Mouse (Mus musculus): ENCODE results near the gene Antxr1.

Gene Antxr1

DNA sequence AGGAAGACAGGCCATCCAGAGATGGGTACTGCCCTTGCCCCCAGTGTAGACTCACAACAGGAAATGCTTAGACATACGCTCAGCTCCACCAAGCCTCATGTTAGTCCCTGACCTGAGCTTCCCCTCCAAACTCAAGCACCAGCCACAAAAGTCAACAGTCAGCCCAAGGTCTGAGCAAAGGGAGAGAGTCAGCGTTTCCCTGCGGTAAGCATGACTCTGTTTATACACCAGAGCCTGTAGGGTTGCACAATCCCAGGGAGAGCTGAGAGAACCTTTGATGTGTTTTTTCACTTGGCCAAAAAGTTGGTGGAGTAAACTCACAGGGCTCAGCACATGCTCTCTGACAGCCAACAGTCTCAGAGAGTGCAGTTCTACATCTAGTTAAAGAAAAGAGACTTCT lies 145.9 kb downstream of the Antxr1 start:
- DNase-seq (ENCODE audit: low spot score in 2 of 2), result no peak

DNA sequence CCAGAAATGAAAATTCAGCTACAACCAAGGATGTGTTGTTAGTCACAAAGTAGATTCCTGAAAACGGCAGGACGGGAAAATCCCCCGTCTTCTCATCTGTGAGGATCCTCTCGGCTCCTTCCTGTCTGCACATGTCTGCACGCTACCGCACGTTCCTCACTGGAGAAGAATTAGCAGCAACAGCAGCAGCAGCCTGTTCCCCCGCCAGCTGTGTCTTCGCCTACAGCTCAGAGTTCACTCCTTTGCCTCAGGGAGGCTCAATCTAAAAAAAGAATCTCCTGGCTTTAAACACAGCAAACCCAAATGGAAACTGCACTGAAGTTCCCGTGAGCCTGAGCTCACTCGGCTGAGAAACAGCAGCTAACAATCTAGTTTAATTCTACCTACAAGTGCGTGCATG lies 148.6 kb downstream of the Antxr1 start:
- DNase-seq (ENCODE audit: low spot score in 2 of 2), result no peak

DNA sequence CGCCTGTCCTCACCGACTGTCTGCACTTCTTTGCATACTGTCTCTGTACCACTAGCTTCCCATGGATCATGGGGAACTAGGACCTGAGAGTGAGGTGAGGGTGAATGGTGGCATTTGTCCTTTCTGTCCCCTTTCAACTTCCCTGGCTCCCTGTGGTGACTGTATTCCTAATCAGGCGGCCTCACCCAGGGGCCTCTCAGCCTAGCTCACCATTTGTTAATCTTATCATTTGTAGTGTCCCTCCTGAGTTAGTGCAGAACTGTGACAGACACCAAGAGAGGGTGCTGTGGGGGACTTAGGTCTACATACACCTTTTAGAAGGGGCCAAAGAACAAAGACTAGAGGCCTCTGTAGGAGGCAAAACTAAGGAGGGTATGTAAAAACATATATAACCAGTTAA lies 151.2 kb downstream of the Antxr1 start:
- no peak for DNase-seq (ENCODE audit: low spot score in 2 of 2)

DNA sequence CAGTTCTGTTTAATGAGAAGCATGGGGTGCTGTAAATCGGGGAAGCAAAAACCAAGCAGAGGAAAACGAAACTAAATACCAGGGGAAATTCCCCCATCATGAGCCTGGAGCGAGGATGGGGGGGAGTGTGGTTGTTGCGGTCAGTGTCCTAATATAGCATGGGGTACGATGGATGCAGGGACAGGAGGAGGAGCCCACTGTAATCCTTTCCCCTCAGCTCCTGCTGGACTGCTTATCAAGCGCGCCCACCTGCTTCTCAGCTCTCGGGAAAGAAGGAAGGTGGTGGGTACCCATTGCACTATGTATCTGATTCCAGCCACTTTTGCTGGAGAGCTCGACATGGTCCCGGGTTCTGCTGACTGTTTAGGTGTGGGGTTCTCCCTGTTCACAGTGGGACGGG lies 151.6 kb downstream of the Antxr1 start:
- peak in 1 of 2 experiments; percentile 12 for DNase-seq (ENCODE audit: low spot score in 2 of 2)

DNA sequence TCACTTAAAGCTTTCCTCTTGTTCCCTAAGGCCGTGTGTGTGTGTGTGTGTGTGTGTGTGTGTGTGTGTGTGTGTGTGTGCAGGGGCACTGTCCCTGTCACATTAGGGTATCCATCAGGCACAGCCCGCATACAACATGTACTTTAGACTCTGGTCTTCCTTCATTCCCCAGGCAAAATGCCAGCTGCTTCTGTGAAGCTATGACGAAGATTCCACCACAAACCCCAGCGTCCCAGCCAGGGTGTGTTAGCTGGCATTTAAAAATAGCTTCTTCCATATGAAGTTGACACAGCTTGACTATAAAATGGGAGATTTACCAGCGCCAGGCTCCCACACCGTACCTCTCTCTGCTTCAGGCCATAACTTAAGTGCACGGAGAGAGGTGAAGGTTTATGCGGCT lies 152.5 kb downstream of the Antxr1 start:
- DNase-seq (ENCODE audit: low spot score in 2 of 2), result no peak

DNA sequence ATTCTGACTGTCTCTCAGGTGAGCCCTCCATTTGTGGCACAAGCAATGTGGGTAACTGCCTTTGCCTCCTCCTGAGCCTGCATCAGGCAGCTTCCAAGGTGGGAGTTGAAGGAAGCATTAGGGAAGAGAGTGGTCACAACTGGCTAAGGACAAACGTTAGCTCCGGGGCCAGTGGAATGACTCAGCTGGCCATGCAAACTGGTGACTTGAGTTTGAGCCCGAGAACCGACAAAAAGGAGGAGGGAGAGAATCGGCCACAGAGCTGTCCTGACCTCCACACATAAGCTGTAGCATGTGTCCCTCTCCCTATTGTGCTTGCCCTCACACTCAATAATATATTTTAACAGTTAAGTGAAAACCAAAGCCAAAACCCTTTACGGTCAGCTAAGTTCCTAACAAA lies 152.9 kb downstream of the Antxr1 start:
- DNase-seq (ENCODE audit: low spot score in 2 of 2), result no peak

DNA sequence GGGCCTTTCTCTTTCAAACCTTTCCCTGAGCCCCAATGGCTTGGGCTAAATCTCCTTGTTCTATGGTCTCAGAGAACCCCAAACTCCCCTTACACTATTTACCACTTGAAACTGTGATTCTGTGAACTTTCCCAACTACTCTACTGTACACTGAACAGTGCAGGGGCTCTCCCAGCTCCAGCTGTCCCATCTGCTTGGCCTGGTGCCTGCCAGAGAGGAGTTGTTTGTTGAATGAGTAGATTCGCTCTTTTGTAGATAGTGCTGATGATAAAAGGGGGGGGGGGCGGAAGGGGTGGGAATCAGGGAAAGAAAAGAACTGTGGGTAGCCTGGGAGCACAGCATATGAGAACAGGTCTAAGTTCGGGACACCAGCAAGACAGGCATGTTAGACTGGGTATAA lies 164.2 kb downstream of the Antxr1 start:
- DNase-seq (ENCODE audit: low spot score in 2 of 2), result no peak

DNA sequence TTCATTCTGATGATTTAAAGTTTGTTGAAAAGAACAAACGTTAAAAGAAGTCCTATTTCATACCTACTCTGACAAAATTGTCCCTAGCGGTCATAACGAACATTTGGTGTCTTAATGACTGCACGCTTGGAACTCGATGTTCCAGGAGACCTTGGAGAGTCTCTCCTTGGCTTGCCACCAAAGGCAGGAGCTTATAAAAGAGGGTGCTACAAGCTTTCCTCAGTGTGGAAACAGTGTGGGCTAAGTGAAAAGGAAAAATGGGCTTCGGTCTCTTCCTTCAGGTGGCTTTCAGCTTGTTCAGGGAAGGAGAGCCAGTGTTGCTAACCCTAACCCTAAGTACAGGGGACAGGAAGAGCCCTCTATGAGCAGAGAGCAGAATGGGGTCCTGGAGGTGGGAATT lies 164.7 kb downstream of the Antxr1 start:
- no peak for DNase-seq (ENCODE audit: low spot score in 2 of 2)

DNA sequence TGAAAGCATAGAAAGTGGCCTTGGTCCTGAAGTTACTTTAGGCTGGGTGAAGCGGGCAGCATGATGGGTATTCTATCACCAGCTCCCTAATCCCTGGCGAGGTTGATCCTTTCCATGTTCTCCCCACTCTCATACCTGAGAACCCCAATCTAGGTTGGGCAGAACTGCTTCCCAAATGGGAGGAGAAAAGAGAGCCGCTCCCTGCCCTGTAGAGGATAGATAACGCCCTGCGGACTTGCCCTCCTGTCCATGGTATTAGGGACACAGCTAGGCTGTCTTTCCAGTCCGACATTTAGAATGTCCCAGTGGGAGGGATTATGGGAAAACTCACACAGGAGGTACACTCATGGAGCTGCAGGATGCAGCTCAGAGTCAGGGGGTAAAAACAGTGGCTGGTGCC lies 165.3 kb downstream of the Antxr1 start:
- no peak for DNase-seq (ENCODE audit: low spot score in 2 of 2)

DNA sequence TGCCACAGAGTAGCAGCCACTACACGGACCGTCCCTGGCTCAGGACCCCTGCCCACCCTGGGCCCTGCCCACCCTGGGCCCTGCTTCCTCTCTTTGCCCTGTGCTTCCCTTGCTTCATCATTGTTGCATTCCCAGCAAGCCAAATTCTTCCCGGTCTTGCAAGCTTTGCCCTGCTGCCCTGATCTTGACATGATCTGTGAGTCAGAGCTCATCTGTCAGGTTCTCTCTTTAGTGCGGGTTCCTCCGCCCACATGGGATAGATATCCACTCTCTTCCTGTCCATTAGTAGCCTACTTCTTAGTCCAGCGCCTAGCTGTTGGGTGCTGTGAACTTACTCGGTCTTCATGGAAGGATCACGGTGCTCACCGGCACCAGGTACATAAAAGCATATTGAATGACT lies 167.6 kb downstream of the Antxr1 start:
- DNase-seq (ENCODE audit: low spot score in 2 of 2), result no peak

DNA sequence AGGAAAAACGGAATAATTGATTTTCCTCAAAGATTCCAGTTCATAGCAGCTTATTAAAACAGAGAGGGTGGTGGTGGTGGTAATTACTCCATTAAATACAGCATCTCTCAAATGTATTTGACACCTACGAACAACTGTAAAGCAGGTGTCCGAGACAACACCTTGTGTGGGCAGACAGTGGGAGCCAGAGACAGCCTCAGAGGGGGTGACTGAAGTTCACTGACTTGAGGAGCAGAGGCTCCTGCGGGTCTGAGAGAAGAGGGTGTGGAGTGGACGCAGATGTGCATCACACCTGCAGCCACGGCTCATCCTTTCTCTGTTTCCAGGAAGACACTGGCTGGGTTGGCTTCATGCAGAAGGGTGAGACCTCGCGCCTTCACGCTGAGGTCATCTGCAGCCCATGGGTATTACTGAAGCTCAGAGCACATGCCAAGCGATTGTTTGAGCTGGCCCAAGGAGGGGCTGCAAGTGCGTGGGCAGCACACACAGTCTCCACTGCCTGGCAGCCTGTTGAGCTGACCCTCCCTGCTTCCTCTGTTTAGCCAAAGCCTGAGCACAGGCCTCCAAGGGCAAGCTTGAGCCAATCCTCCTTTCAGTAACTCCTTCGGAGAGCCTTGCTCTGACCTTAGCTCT lies 168.8 kb downstream of the Antxr1 start:
- no peak for DNase-seq (ENCODE audit: low spot score in 2 of 2)

DNA sequence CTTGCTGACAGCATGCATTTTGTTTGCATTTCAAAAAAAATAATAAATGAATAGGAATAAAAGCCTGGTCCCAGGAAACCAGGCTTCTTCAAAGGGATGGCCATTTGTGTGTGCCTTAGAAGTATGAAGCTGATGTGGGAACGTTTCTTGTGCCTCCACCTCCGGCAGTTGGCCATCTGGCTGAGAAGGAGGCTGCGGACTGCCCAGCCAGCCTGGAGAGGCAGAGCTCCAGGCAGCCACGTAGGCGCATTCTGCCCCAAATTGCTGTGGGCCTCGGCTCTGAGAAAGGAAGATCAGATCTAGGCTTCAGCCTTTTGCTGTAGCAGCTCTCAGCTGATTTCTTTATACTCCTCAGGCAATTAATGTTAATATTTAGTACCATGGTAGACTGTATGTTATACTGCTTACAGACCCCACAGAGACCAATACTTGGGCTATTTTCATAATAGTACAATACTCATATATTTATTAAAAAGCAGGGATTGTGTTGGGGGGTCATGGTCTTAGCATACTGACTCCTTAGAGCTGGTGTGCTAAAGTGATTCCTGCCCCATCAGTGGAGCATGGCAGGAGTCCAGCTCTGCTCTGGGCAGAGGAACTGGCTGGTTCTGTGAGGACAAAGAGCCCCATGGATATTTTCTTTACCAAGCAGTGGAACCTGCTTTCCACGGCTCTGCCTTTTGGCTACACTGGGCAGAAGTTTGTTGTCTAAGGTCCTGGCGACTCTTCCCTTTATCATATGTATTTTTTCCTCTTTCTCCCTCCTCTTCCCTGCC lies 169.9 kb downstream of the Antxr1 start:
- DNase-seq (ENCODE audit: low spot score in 2 of 2), result no peak

DNA sequence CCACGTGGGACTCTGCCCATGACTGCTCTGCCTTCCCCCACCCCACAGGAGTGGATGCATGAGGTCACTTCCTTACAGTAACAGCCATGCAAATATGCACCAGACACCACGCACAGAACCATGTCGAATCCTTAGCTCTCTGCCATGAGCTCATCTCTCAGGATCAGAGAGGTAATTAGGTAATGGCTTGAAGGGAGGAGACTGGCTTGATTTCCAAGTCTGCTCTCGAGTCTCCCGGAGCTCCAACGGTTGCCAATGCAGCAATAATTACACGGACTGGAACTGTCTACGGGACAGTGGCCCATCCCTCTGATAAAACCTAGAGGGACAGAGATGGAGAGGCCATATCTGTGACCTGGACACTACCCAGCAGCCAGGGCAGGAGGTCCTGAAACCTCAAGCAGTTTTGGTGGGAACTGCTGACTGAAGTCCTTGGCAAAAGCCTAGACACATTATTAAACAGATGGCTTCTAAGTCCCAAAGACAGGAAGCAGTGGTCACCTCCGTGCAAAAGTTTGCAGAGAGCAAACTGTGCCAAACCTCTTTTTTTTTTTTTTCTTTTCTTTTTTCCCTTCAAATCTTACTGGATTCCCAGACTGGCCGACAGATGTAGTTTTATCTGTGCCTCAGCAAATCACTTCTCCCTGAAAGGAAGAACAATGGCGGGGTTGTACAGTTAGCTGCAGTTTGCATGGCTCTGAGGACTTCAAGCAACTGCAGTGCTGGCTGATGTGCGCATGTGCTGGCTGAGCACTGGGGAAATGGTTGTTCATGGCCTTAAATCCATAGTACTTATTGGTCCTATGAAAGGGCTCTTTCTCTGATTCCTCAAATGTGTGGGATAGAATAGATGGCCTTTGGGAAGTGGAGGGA lies 174.0 kb downstream of the Antxr1 start:
- peak in 1 of 2 experiments; percentile 13 for DNase-seq (ENCODE audit: low spot score in 2 of 2)

DNA sequence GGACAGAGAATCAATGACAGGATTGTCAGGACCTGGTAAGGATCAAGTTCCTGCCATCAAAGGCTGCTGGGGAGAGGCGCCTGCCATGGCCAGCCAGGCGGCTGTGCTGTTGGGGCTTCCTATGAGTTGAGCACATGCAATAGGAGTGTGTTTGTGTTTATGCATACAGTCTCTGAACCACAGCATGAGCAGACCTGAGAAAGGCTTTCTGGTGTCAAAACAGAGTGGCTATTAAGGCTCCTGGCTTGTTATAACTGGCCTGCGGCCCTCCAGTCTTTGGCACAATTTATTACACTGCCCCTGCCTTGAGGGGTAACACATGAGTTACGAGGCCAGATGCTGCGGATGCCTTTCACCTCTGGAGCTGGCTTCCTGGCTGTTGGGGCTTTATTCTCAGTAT lies 175.4 kb downstream of the Antxr1 start:
- DNase-seq (ENCODE audit: low spot score in 2 of 2), result no peak

DNA sequence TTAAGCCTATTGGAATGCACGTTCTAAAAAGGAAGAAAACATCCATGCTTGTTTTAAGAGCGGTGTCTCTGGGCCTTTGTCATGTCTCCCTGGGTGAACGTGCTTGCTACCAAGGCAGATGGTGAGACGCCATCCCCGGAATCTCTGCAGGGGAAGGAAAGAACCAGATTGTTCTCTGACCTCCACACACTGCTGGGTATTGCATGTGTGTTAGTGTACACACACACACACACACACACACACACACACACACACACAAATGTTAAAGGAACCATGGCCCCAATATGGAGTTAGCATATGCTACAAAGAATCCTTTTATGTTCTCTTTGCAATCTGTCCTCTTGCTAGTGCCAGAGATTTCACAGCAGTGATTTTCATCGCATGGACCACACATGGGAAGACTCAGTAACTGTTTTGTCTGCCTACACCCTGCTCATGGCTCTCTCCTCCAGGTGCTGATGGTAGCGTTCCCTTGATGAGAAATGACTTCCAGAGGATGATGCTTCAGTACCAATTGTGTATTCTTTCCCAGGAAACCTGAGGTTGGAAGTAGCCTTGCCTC lies 177.5 kb downstream of the Antxr1 start:
- DNase-seq (ENCODE audit: low spot score in 2 of 2), result no peak

DNA sequence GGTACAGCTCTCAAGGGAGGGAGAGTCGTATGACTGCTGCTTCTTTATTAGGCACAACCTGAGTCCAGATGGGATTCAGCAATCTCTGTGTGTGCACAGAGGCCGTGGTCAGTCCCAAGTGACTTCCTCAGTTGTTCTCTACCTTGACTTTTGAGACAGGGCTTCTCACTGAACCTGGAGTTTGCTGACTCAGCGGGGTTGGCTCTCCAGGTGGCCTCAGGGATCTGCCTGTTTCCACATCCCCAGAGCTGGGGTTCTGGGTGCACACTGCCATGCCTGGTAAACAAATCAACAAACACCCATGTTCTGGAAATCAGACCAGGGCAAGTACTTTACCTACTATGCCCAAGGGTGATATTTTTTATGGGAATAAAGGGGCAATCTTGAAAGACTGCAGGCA lies 181.8 kb downstream of the Antxr1 start:
- no peak for DNase-seq (ENCODE audit: low spot score in 2 of 2)

DNA sequence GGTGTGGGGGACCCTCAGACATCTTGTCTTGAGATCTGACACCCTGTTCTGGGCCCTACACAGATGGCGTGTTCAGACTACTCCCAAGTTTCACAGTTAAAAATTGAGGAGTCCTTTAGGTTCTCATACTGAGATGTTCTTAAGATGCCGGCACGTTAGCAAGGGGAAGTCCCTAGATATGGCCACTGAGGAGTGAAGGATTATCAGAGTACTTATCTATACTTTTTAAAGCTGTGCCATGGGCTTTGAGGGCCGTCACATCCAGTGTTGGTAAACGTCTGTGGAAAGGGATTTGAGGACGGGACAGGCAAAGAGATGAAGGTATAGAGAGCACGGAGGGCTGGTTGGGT lies 182.4 kb downstream of the Antxr1 start:
- no peak for DNase-seq (ENCODE audit: low spot score in 2 of 2)

DNA sequence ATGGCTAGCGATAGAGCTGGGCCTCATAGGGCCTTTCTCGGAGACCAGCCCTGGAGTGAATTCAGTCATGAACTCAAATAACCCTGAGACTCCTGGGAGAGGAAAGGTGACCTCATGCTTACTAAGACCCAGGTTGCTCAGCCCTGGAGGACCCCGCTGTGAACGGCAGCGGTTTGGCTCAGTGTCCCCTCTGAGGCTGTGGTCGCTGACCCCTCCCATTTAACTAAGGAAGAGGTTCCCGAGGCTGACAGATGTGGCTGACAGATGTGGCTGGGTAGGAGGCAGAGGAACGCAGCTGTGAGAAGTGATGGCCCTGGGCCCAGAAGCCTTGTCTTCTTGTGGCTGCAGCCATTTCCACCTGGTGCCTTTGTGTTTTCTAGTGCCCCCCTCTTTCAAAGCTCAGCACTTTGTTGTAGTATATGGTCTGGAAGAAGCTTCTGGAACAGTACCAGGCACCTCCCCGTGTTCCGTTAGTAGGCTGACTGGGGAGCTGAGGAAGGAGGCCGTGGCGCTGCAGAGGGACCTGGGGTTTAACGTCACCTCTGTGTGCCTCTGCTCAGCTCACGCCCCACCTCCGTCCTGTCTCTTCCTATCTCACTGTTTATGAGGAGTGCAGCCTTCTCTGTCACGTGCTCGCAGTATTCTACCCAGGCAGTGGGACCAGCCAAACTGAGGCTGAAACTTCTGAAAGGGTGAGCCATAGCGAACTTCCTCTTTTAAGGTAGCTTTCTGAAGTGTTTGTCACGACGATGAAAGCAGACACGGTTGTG lies 183.0 kb downstream of the Antxr1 start:
- peak; percentile 63 to 89 for DNase-seq (ENCODE audit: low spot score in 2 of 2)

DNA sequence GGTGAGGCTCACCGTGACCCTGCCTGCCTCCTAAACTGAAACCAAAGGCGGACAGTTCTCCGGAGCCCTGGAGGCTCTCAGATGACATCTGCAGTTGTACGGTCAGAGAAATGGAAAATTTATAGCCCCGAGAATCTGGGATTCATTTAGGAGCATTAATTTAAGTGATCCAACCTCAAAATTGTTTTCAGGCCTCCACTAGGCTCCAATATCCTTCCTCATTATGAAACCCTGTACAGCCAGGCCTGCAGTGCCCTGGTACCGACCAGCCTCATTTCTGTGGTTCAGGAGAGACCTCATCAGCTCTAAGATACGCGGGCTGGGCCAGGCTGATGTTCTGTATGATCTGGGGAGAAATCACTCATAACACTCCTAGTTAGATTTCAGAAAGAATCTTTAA lies 184.2 kb downstream of the Antxr1 start:
- no peak for DNase-seq (ENCODE audit: low spot score in 2 of 2)

DNA sequence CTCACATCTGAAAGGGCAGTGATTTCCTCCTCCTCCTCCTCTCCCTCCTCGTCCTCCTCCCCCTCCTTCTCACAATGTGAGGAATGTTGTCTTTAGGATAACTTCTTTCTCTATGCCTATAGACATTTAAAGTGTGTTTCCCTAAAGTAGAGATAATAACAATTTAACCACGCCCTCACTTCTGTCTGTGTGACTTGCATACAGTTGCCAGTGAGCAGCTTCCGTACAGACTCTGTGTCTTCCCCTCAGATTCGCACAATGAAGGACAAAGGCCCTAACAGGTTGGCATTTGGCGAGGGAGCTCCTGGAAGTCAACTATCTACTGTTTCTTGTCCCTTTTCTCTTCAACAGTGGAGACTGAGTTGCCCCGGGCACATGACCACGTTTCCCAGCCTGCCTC lies 185.2 kb downstream of the Antxr1 start:
- DNase-seq (ENCODE audit: low spot score in 2 of 2), result no peak

DNA sequence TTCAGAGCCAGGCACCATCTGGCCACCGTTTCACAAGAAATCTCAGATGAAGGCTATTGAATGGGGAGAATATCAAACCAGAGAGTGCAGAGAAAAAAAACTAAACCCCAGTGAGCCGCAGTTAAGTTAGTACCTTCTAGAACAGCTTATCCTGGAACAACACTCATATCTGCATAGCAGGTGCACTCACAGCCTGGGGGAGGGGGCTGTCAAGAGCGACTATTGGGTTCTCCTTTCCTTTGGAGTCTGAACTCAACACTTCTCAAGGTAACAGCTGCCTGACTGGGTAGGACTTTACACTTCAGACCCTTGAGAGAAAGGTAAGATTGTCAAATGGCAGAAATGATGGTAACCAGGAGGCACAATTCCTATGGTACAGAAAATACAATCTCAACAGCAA lies 187.7 kb downstream of the Antxr1 start:
- no peak for DNase-seq (ENCODE audit: low spot score in 2 of 2)

DNA sequence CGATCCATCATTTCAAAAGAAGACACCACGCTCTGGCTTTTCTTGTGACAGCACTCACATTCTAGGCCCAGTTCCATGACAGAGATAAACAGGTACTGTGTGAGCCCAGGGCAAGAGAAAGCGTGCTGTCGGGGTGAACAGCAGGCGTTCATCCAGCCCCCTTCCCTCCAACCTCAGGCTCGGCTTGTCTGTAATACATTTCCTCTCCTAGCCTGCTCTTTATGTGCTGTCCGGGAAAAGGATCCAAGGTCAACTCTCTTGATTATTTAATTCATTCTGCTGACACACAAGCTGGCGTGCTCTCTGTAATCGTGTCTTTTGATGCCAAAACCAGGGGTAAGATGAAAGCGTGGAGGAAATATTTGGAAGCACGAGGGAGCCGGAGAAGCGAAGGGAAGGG lies 192.0 kb downstream of the Antxr1 start:
- DNase-seq (ENCODE audit: low spot score in 2 of 2), result no peak

Data from natural killer cell, adult 2 months (primary cell).